Mouse (Mus musculus) liver, embryonic 12.5 days (tissue): Measurements from ENCODE around the gene Prpsap1. TPM values are rescaled to one million over a fixed set of nuclear protein-coding genes. Genes with fewer than 3 reads are reported as not detected.

Experiments used
- ATAC-seq: fragments of 200-750 bp; cut with Nextera tagmentation; 2 replicates; pipeline ENCODE4 v1.8.0; 2017; ENCODE audit warnings: moderate number of reproducible peaks, mild to moderate bottlenecking, moderate library complexity
- H3K27ac ChIP-seq: fragments of 300-500 bp; sonication (generic); 2 replicates; pipeline ENCODE4 v1.5.1; 2016; ENCODE audit warnings: mild to moderate bottlenecking
- H3K27me3 ChIP-seq: fragments of 300-500 bp; sonication (generic); replicated peaks from 2 replicates; pipeline ENCODE4 v1.6.1; 2016; ENCODE audit warnings: mild to moderate bottlenecking, moderate library complexity
- H3K36me3 ChIP-seq: fragments of 300-500 bp; sonication (generic); 2 replicates; pipeline ENCODE4 v1.6.1; 2016; ENCODE audit warnings: mild to moderate bottlenecking, moderate library complexity
- H3K4me1 ChIP-seq: fragments of 300-500 bp; sonication (generic); 2 replicates; pipeline ENCODE4 v1.6.1; 2016
- H3K4me2 ChIP-seq: fragments of 300-500 bp; sonication (generic); 2 replicates; pipeline ENCODE4 v1.6.1; 2016; ENCODE audit warnings: mild to moderate bottlenecking, moderate library complexity
- H3K4me3 ChIP-seq: fragments of 300-500 bp; sonication (generic); 2 replicates; pipeline ENCODE4 v1.5.1; 2016; ENCODE audit warnings: mild to moderate bottlenecking, moderate library complexity
- H3K9ac ChIP-seq: fragments of 300-500 bp; sonication (generic); 2 replicates; pipeline ENCODE4 v1.6.1; 2016; ENCODE audit warnings: mild to moderate bottlenecking, moderate library complexity
- H3K9me3 ChIP-seq: fragments of 300-500 bp; sonication (generic); replicated peaks from 2 replicates; pipeline ENCODE4 v1.6.1; 2016; ENCODE audit warnings: mild to moderate bottlenecking, moderate library complexity
- WGBS: fragments of 180-500 bp; shearing (Covaris S2); methylation state at CpG from one replicate; pipeline ENCODE4 v1.1.7; 2016; ENCODE audit not compliant: insufficient replicate concordance; 5-methylcytosine and 5-hydroxymethylcytosine counted together
- polyA plus RNA-seq: library from polyadenylated mRNA; unstranded; fragments of >200 nt; fragmentation: Nextera tagmentation; extraction: Ambion mirVana; gene quantifications from 2 replicates; pipeline ENCODE4 v1.2.1, GENCODE M21; 2016

The Prpsap1 gene
- polyA plus RNA-seq, 1 experiment from 2014 or later = 77.1 TPM

- Histone ChIP-seq H3K9ac (0 out of 2 replicates have a peak overlapping the region, but pooled peaks have one; percentile 22), H3K36me3 (peaks cover 48% of the 10 kb centered on the region), H3K27ac (0 out of 2 replicates have a peak overlapping the region, but pooled peaks have one; percentile 26), H3K4me3 (no peak overlapping the region), H3K4me2 (0 out of 2 replicates have a peak overlapping the region, but pooled peaks have one; percentile 12), H3K9me3 (no peaks in the 10 kb centered on the region), H3K4me1 (peaks cover 49% of the 10 kb centered on the region), H3K27me3 (no peaks in the 10 kb centered on the region)
- 69% methylated on average over 7 of the region's 7 CpGs for WGBS
- no peak for ATAC-seq
Measured at GRCm38 (mm10) chr11:116440408-116441068, 53.5 kb downstream of the Prpsap1 start.

- Histone ChIP-seq H3K9ac (no peak overlapping the region), H3K36me3 (peaks cover 55% of the 10 kb centered on the region), H3K4me1 (peaks cover 55% of the 10 kb centered on the region), H3K27ac (peak overlapping the region; percentile 34; the same call in 1 of the 2 replicates), H3K4me3 (no peak overlapping the region), H3K9me3 (no peaks in the 10 kb centered on the region), H3K27me3 (no peaks in the 10 kb centered on the region), H3K4me2 (no peak overlapping the region)
- ATAC-seq = no peak
- WGBS = 80% methylated on average over 19 of the region's 19 CpGs
Measured at GRCm38 (mm10) chr11:116439269-116440240, 54.4 kb downstream of the Prpsap1 start.

- Histone ChIP-seq H3K36me3 (peaks cover 55% of the 10 kb centered on the region), H3K4me3 (no peak overlapping the region), H3K27me3 (no peaks in the 10 kb centered on the region), H3K9ac (peak overlapping the region; percentile 98; the same call in 1 of the 2 replicates), H3K4me2 (peak overlapping the region; percentile 87), H3K9me3 (no peaks in the 10 kb centered on the region), H3K4me1 (peaks cover 65% of the 10 kb centered on the region), H3K27ac (peak overlapping the region; percentile 95)
- no peak for ATAC-seq
- WGBS = 82% methylated on average over 11 of the region's 11 CpGs
Measured at GRCm38 (mm10) chr11:116437541-116437940, 56.5 kb downstream of the Prpsap1 start.

- peak overlapping the region; percentile 94 for H3K4me3 ChIP-seq
- H3K4me2 ChIP-seq = peak overlapping the region; percentile 87
- H3K9ac ChIP-seq = peak overlapping the region; percentile 98
- H3K27me3 ChIP-seq = no peaks in the 10 kb centered on the region
- no peaks in the 10 kb centered on the region for H3K9me3 ChIP-seq
- peaks cover 72% of the 10 kb centered on the region for H3K4me1 ChIP-seq
- peak overlapping the region; percentile 95 for H3K27ac ChIP-seq
- ATAC-seq = no peak
- WGBS = 12% methylated on average over 4 of the region's 4 CpGs
- H3K36me3 ChIP-seq = peaks cover 55% of the 10 kb centered on the region
Measured at GRCm38 (mm10) chr11:116436725-116437331, 57.2 kb downstream of the Prpsap1 start.

- H3K9ac ChIP-seq = peak overlapping the region; percentile 98
- H3K36me3 ChIP-seq = peaks cover 55% of the 10 kb centered on the region
- ATAC-seq = no peak
- H3K27ac ChIP-seq = peak overlapping the region; percentile 95
- peak overlapping the region; percentile 94 for H3K4me3 ChIP-seq
- H3K27me3 ChIP-seq = no peaks in the 10 kb centered on the region
- H3K4me1 ChIP-seq = peaks cover 77% of the 10 kb centered on the region
- H3K9me3 ChIP-seq = no peaks in the 10 kb centered on the region
- WGBS = 7% methylated on average over 5 of the region's 5 CpGs
- H3K4me2 ChIP-seq = peak overlapping the region; percentile 87
Measured at GRCm38 (mm10) chr11:116435992-116436724, 57.8 kb downstream of the Prpsap1 start.

GRCm38 (mm10) chr11:116434967-116435752 is 58.8 kb downstream of the Prpsap1 start:
- ATAC-seq = no peak
- Histone ChIP-seq H3K27ac (peak overlapping the region; percentile 95), H3K9me3 (no peaks in the 10 kb centered on the region), H3K27me3 (no peaks in the 10 kb centered on the region), H3K4me2 (peak overlapping the region; percentile 87), H3K4me1 (peaks cover 77% of the 10 kb centered on the region), H3K36me3 (peaks cover 47% of the 10 kb centered on the region), H3K9ac (peak overlapping the region; percentile 98), H3K4me3 (peak overlapping the region; percentile 94)
- WGBS = 27% methylated on average over 12 of the region's 12 CpGs

GRCm38 (mm10) chr11:116434287-116434966 is 59.6 kb downstream of the Prpsap1 start:
- Histone ChIP-seq H3K27ac (peak overlapping the region; percentile 95), H3K9ac (peak overlapping the region; percentile 98), H3K4me3 (peak overlapping the region; percentile 94), H3K27me3 (no peaks in the 10 kb centered on the region), H3K4me1 (peaks cover 77% of the 10 kb centered on the region), H3K4me2 (peak overlapping the region; percentile 87), H3K36me3 (peaks cover 40% of the 10 kb centered on the region), H3K9me3 (no peaks in the 10 kb centered on the region)
- no peak for ATAC-seq
- under 1% methylated on average over 44 of the region's 67 CpGs for WGBS

GRCm38 (mm10) chr11:116433356-116434286 is 60.4 kb downstream of the Prpsap1 start, which contains the start of gene Ubald2:
Gene Ubald2, plus strand, starts transcription at chr11:116434094.
- Histone ChIP-seq H3K9me3 (no peaks in the 10 kb centered on the region), H3K4me3 (peak within 1 kb of the TSS; percentile 94), H3K27ac (peak within 1 kb of the TSS; percentile 95), H3K27me3 (no peaks in the 10 kb centered on the region), H3K4me1 (peaks cover 79% of the 10 kb centered on the region), H3K4me2 (peak within 1 kb of the TSS; percentile 87), H3K9ac (peak within 1 kb of the TSS; percentile 98), H3K36me3 (peaks cover 33% of the 10 kb centered on the region)
- WGBS = 2% methylated on average over 66 of the region's 66 CpGs
- ATAC-seq = peak; percentile 94

- H3K4me2 ChIP-seq = peak overlapping the region; percentile 57
- peak overlapping the region; percentile 56 for H3K9ac ChIP-seq
- no peak overlapping the region; the same call in 1 of the 2 replicates for H3K4me3 ChIP-seq
- ATAC-seq = no peak
- peaks cover 29% of the 10 kb centered on the region for H3K36me3 ChIP-seq
- H3K4me1 ChIP-seq = peaks cover 83% of the 10 kb centered on the region
- no peaks in the 10 kb centered on the region for H3K9me3 ChIP-seq
- H3K27me3 ChIP-seq = no peaks in the 10 kb centered on the region
- peak overlapping the region; percentile 74; the same call in 1 of the 2 replicates for H3K27ac ChIP-seq
- 63% methylated on average over 8 of the region's 8 CpGs for WGBS
Measured at GRCm38 (mm10) chr11:116432593-116433355, 61.2 kb downstream of the Prpsap1 start.
